Mouse (Mus musculus): ENCODE data around the gene Acad10. TPM values are rescaled to one million over a fixed set of nuclear protein-coding genes. Genes with fewer than 3 reads are reported as not detected.

Gene Acad10
- total and polyA plus RNA-seq, 3 experiments: 2.1 to 4.2 (median 2.7) TPM

- Histone ChIP-seq H3K27me3 (replicated peaks) (no peaks in the 10 kb centered on the region), H3K79me2 (replicated peaks; ENCODE audit: control insufficient read depth, extremely low read depth, insufficient read depth, poor library complexity, severe bottlenecking) (no peaks in the 10 kb centered on the region), H3K9me3 (replicated peaks; ENCODE audit: low read length) (no peaks in the 10 kb centered on the region), H3K27ac (ENCODE audit: insufficient read depth, low read depth) (no peak overlapping the region), H3K4me2 (ENCODE audit: insufficient read depth, low read depth, poor library complexity, severe bottlenecking) (no peak overlapping the region), H3K9ac (ENCODE audit: insufficient read depth, low read depth) (no peak overlapping the region), H3K36me3 (replicated peaks in 1 of 2; ENCODE audit: control insufficient read depth in 1 of 2, insufficient read depth in 1 of 2, low read length in 1 of 2) (peaks cover 0 to 12% of the 10 kb centered on the region in 2 experiments), H3K4me3 (replicated peaks in 1 of 3; ENCODE audit: low read depth in 2 of 3, low read length in 2 of 3, poor library complexity in 1 of 3) (no peak overlapping the region), H3K4me1 (ENCODE audit: control insufficient read depth in 1 of 2, insufficient read depth in 2 of 2) (peaks cover 2 to 28% of the 10 kb centered on the region in 2 experiments; a peak in 3 of 4 replicates)
- no peak for DNase-seq (ENCODE audit: extremely low read depth)
- in situ Hi-C loops (cut with MboI; ENCODE audit: low pct_ligation_motif_present, low pct_unique_long_range_greater_than_20kb, low sequenced_read_pairs): no loop called here
- dilution Hi-C loops (cut with MboI; ENCODE audit: extremely low pct_ligation_motif_present, extremely low pct_unique_long_range_greater_than_20kb, low sequenced_read_pairs): no loop called here
- TF ChIP-seq JUN (IDR thresholded peaks at IDR 0.05; ENCODE audit: insufficient read depth, low read depth, low read length) (no peak), CTCF (conservative IDR thresholded peaks at IDR 0.05 in 1 of 2, IDR thresholded peaks at IDR 0.05 in 1 of 2; ENCODE audit: low read depth in 2 of 2, low read length in 2 of 2) (no peak), KAT2A (IDR thresholded peaks at IDR 0.05; ENCODE audit: insufficient replicate concordance, low read length) (no peak), NRF1 (IDR thresholded peaks at IDR 0.05; ENCODE audit: low read depth, low read length) (no peak), PAX5 (IDR thresholded peaks at IDR 0.05; ENCODE audit: low read length) (no peak), ZMIZ1 (IDR thresholded peaks at IDR 0.05; ENCODE audit: low read depth, low read length) (no peak)
Measured at GRCm38 (mm10) chr5:121654526-121654925, 5.8 kb downstream of the Acad10 start.

GRCm38 (mm10) chr5:121649134-121649533 lies 11.2 kb downstream of the Acad10 start:
- Histone ChIP-seq H3K27me3 (replicated peaks) (no peaks in the 10 kb centered on the region), H3K36me3 (replicated peaks in 1 of 2; ENCODE audit: control insufficient read depth in 1 of 2, insufficient read depth in 1 of 2, low read length in 1 of 2) (peaks cover 0 to 42% of the 10 kb centered on the region in 2 experiments), H3K9me3 (replicated peaks; ENCODE audit: low read length) (no peaks in the 10 kb centered on the region), H3K4me3 (replicated peaks in 1 of 3; ENCODE audit: low read depth in 2 of 3, low read length in 2 of 3, poor library complexity in 1 of 3) (no peak overlapping the region), H3K4me2 (ENCODE audit: insufficient read depth, low read depth, poor library complexity, severe bottlenecking) (no peak overlapping the region), H3K27ac (ENCODE audit: insufficient read depth, low read depth) (no peak overlapping the region), H3K4me1 (ENCODE audit: control insufficient read depth in 1 of 2, insufficient read depth in 2 of 2) (peaks cover 0 to 7% of the 10 kb centered on the region in 2 experiments; a peak in 1 of 4 replicates), H3K9ac (ENCODE audit: insufficient read depth, low read depth) (no peak overlapping the region), H3K79me2 (replicated peaks; ENCODE audit: control insufficient read depth, extremely low read depth, insufficient read depth, poor library complexity, severe bottlenecking) (no peaks in the 10 kb centered on the region)
- TF ChIP-seq MXI1 (IDR thresholded peaks at IDR 0.05; ENCODE audit: low read depth, low read length) (no peak), ZMIZ1 (IDR thresholded peaks at IDR 0.05; ENCODE audit: low read depth, low read length) (no peak), IRF4 (IDR thresholded peaks at IDR 0.05; ENCODE audit: low read depth, low read length) (no peak), ZC3H11A (IDR thresholded peaks at IDR 0.05; ENCODE audit: low read depth, low read length) (no peak), MAFK (IDR thresholded peaks at IDR 0.05; ENCODE audit: insufficient replicate concordance, low read length) (no peak), NELFE (IDR thresholded peaks at IDR 0.05; ENCODE audit: low read depth, low read length) (no peak), RCOR1 (conservative IDR thresholded peaks at IDR 0.05; ENCODE audit: low read depth, low read length) (no peak), EP300 (IDR thresholded peaks at IDR 0.05; ENCODE audit: low read length) (no peak), MAX (IDR thresholded peaks at IDR 0.05; ENCODE audit: low read length) (no peak), GABPA (IDR thresholded peaks at IDR 0.05; ENCODE audit: insufficient replicate concordance, low read depth, low read length) (no peak), UBTF (IDR thresholded peaks at IDR 0.05; ENCODE audit: low read depth, low read length) (no peak), NRF1 (IDR thresholded peaks at IDR 0.05; ENCODE audit: low read depth, low read length) (no peak), TBP (conservative IDR thresholded peaks at IDR 0.05; ENCODE audit: low read depth, low read length) (no peak), POLR2A (IDR thresholded peaks at IDR 0.05; ENCODE audit: low read depth, low read length) (no peak)
- DNase-seq (ENCODE audit: extremely low read depth): no peak
- in situ Hi-C loops (cut with MboI; ENCODE audit: low pct_ligation_motif_present, low pct_unique_long_range_greater_than_20kb, low sequenced_read_pairs) (no loop called here), dilution Hi-C loops (cut with MboI; ENCODE audit: extremely low pct_ligation_motif_present, extremely low pct_unique_long_range_greater_than_20kb, low sequenced_read_pairs) (no loop called here)

Measured in CH12.LX (cell line).